Mouse (Mus musculus): ENCODE measurements around the gene Cask.
A peak's percentile ranks its signal among the peaks of the same experiment; 100 is the strongest.

- TF ChIP-seq CTCF (IDR thresholded peaks at IDR 0.05 in 2 of 3, conservative IDR thresholded peaks at IDR 0.05 in 1 of 3; ENCODE audit: control insufficient read depth in 1 of 3, insufficient read depth in 1 of 3, low read depth in 2 of 3, low read length in 3 of 3, poor library complexity in 1 of 3, severe bottlenecking in 1 of 3), result no peak
- TF ChIP-seq USF1 (IDR thresholded peaks at IDR 0.05; ENCODE audit: low read depth, low read length), result no peak
- peak; percentile 58 to 63 for TF ChIP-seq EP300 (IDR thresholded peaks at IDR 0.05; ENCODE audit: low read depth in 1 of 2, low read length in 2 of 2)
- TF ChIP-seq GATA1 (IDR thresholded peaks at IDR 0.05; ENCODE audit: low read depth, low read length), result peak; percentile 70
- TF ChIP-seq MAZ (IDR thresholded peaks at IDR 0.05; ENCODE audit: low read depth, low read length), result no peak
- TF ChIP-seq HCFC1 (IDR thresholded peaks at IDR 0.05; ENCODE audit: low read depth, low read length), result no peak
- TF ChIP-seq TAL1 (IDR thresholded peaks at IDR 0.05; ENCODE audit: low read length), result no peak
- TF ChIP-seq ZNF384 (IDR thresholded peaks at IDR 0.05; ENCODE audit: low read depth, low read length), result no peak
- no peak for TF ChIP-seq POLR2A (IDR thresholded peaks at IDR 0.05; ENCODE audit: control insufficient read depth in 1 of 2, insufficient read depth in 1 of 2, low read depth in 1 of 2, low read length in 2 of 2, poor library complexity in 1 of 2)
- TF ChIP-seq ZKSCAN1 (IDR thresholded peaks at IDR 0.05; ENCODE audit: low read depth, low read length), result no peak
- TF ChIP-seq ZMIZ1 (IDR thresholded peaks at IDR 0.05; ENCODE audit: low read depth, low read length), result no peak
- no peak for TF ChIP-seq POLR2AphosphoS5 (IDR thresholded peaks at IDR 0.05; ENCODE audit: borderline replicate concordance, low read depth, low read length)
- TF ChIP-seq UBTF (IDR thresholded peaks at IDR 0.05; ENCODE audit: borderline replicate concordance, insufficient read depth, low read depth, low read length), result no peak
- TF ChIP-seq RAD21 (IDR thresholded peaks at IDR 0.05; ENCODE audit: low read depth, low read length), result no peak
These were observed 366.7 kb downstream of the Cask start for GRCm38 (mm10) chrX:13484447-13484846.
